Mouse (Mus musculus) megakaryocyte-erythroid progenitor cell, adult 5 weeks (primary cell): ENCODE data around the gene Flot2. TPM values are rescaled to one million over a fixed set of nuclear protein-coding genes. Genes with fewer than 3 reads are reported as not detected.

Experiments
- polyA plus RNA-seq: library from polyadenylated mRNA; stranded (reverse); fragments of >175 nt; gene quantifications from 2 replicates; pipeline ENCODE4 v1.2.3, GENCODE M21; 2012

Gene Flot2
- polyA plus RNA-seq: 55.6 and 72.3 TPM in 2 replicates

GRCm38 (mm10) chr11:78037831-78038752 is at the start of gene Flot2:
Gene Flot2 (plus strand): TSS chr11:78037931.

GRCm38 (mm10) chr11:78031947-78032808 is 5.6 kb upstream of the Flot2 start, which contains the start of gene Dhrs13:
Gene Dhrs13 (plus strand): TSS chr11:78032280.

GRCm38 (mm10) chr11:78079961-78080921 is 42.5 kb downstream of the Flot2 start, which contains the start of gene Eral1:
Gene Eral1 (minus strand): TSS chr11:78080383.

GRCm38 (mm10) chr11:78094504-78095143 is 56.9 kb downstream of the Flot2 start, which contains the start of gene Fam222b:
Gene Fam222b (plus strand): TSS chr11:78094660.

Other genes with a start within 250 kb of the Flot2 start
- gene Pipox, start 143.8 kb upstream of the Flot2 start, polyA plus RNA-seq: 0.03 and 0.04 TPM in 2 replicates
- gene Sez6, start 107.1 kb upstream of the Flot2 start, polyA plus RNA-seq: not detected in 2 replicates
- 194 and 232 TPM in 2 replicates for gene Phf12, start 55.2 kb upstream of the Flot2 start, polyA plus RNA-seq
- 7.4 and 8.4 TPM in 2 replicates for gene Dhrs13, start 5.7 kb upstream of the Flot2 start, polyA plus RNA-seq
- gene Eral1, start 42.5 kb downstream of the Flot2 start, polyA plus RNA-seq: 3.4 TPM in 2 replicates
- 24.6 and 33.3 TPM in 2 replicates for gene Fam222b, start 56.7 kb downstream of the Flot2 start, polyA plus RNA-seq
- 29.8 and 41.4 TPM in 2 replicates for gene Traf4, start 127.7 kb downstream of the Flot2 start, polyA plus RNA-seq
- 3.1 and 4.3 TPM in 2 replicates for gene Nek8, start 138.7 kb downstream of the Flot2 start, polyA plus RNA-seq
- 34.7 and 38.4 TPM in 2 replicates for gene Tlcd1, start 138.8 kb downstream of the Flot2 start, polyA plus RNA-seq
- gene Rpl23a, start 145.7 kb downstream of the Flot2 start, polyA plus RNA-seq: 1,982 and 2,223 TPM in 2 replicates
- 3.0 and 4.5 TPM in 2 replicates for gene Rab34, start 150.5 kb downstream of the Flot2 start, polyA plus RNA-seq
- 0.18 and 0.67 TPM in 2 replicates for gene Proca1, start 155.5 kb downstream of the Flot2 start, polyA plus RNA-seq
- 9.6 and 11.2 TPM in 2 replicates for gene Sdf2, start 207.8 kb downstream of the Flot2 start, polyA plus RNA-seq
- 82.2 and 96.4 TPM in 2 replicates for gene Supt6, start 208.1 kb downstream of the Flot2 start, polyA plus RNA-seq
- 88.7 and 97.6 TPM in 2 replicates for gene 2610507B11Rik, start 223.8 kb downstream of the Flot2 start, polyA plus RNA-seq